15 mouse cellular contexts compared by ENCODE assay signal in the genomic region with DNA sequence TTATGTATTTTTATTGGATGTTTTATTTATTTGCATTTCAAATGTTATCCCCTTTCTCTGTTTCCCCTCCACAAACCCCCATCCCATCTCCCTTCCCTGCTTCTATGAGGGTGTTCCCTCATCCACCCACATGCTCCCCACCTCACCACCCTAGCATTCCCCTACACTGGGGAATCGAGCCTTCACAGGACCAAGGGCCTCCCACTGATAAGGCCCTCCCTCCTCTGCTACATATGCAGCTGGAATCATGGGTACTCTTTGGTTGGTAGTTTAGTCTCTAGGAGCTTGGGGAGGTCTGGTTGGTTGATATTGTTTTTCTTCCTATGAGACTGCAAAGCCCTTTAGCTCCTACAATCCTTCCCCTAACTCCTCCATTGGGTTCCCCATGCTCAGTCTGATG. TPM values are rescaled to one million over a fixed set of nuclear protein-coding genes. Genes with fewer than 3 reads are reported as not detected.
"Had no signal": no experiment of that assay in that cellular context is flagged by ENCODE, and none has a peak within 500 bp of the region (broad histone marks: within the 10 kb centered on the region; RNA-seq: fewer than 3 reads in every experiment).

No protein-coding gene starts in this region.

RNA-seq across cellular contexts. Expression of a gene that starts 13.9 kb away (rescaled TPM):
- total RNA-seq: megakaryocyte, adult 5-6 weeks; megakaryocyte-erythroid progenitor cell, adult 5-6 weeks had no signal
- polyA plus RNA-seq: lung, embryonic 14.5 days; lung, embryonic 16.5 days; midbrain, embryonic 10.5 days; midbrain, embryonic 12.5 days; midbrain, embryonic 14.5 days; midbrain, embryonic 16.5 days; myocyte; neural tube, embryonic 11.5 days; neural tube, embryonic 13.5 days; neural tube, embryonic 15.5 days; stomach, embryonic 14.5 days; stomach, postnatal 0 days; urinary bladder, adult 2 months had no signal

RNA-seq across cellular contexts. Expression of a gene that starts 23.0 kb away (rescaled TPM):
- polyA plus RNA-seq: lung, embryonic 14.5 days; lung, embryonic 16.5 days; midbrain, embryonic 10.5 days; midbrain, embryonic 12.5 days; midbrain, embryonic 14.5 days; midbrain, embryonic 16.5 days; myocyte; neural tube, embryonic 11.5 days; neural tube, embryonic 13.5 days; neural tube, embryonic 15.5 days; stomach, embryonic 14.5 days; stomach, postnatal 0 days; urinary bladder, adult 2 months had no signal
